ENCODE assay signal across 8 mouse cellular contexts in genomic region chr2:90846597-90846954, GRCm38 (mm10). TPM values are rescaled to one million over a fixed set of nuclear protein-coding genes. Genes with fewer than 3 reads are reported as not detected.
A peak's percentile ranks its signal among the peaks of the same experiment; 100 is the strongest.
DNase-seq lines count a peak whose midpoint lies in the region; ATAC-seq and TF ChIP-seq lines count a peak whose summit lies in the region.

No protein-coding gene starts in this region.

- WGBS in spleen, adult 2 months: 6% methylated on average over 8 of the region's 8 CpGs
- 3% methylated on average over 8 of the region's 8 CpGs for WGBS in intestine, embryonic 16.5 days
- WGBS in neural tube, embryonic 12.5 days: 3% methylated on average over 8 of the region's 8 CpGs

- H3K9ac ChIP-seq in intestine, embryonic 16.5 days (ENCODE audit: low read depth, low read length): peak overlapping the region; percentile 72
- peak overlapping the region; percentile 90 for H3K9ac ChIP-seq in neural tube, embryonic 12.5 days

- peaks cover 3% of the 10 kb centered on the region; the same call in 1 of the 2 replicates for H3K4me1 ChIP-seq in spleen, adult 2 months (ENCODE audit: control insufficient read depth, insufficient read depth, insufficient read length)
- peaks cover 5% of the 10 kb centered on the region; the same call in 1 of the 2 replicates for H3K4me1 ChIP-seq in intestine, embryonic 16.5 days (ENCODE audit: control insufficient read depth, insufficient read depth, low read length)
- H3K4me1 ChIP-seq in neural tube, embryonic 12.5 days: peaks cover 14% of the 10 kb centered on the region

- TF ChIP-seq POLR2A in spleen, adult 2 months (IDR thresholded peaks at IDR 0.05; ENCODE audit: low read depth, low read length): no peak

- H3K27me3 ChIP-seq in spleen, adult 2 months (ENCODE audit: control insufficient read depth, insufficient read depth, low read length): no peaks in the 10 kb centered on the region
- H3K27me3 ChIP-seq in intestine, embryonic 16.5 days (replicated peaks; ENCODE audit: control insufficient read depth, insufficient read depth, low read length): no peaks in the 10 kb centered on the region
- no peaks in the 10 kb centered on the region for H3K27me3 ChIP-seq in neural tube, embryonic 12.5 days (replicated peaks)

- H3K4me3 ChIP-seq in spleen, adult 2 months (ENCODE audit: extremely low read depth, insufficient read depth, insufficient read length): peak overlapping the region; percentile 62
- peak overlapping the region; percentile 88 for H3K4me3 ChIP-seq in intestine, embryonic 16.5 days (ENCODE audit: low read length)
- peak overlapping the region; percentile 85 for H3K4me3 ChIP-seq in neural tube, embryonic 12.5 days

- H3K9me3 ChIP-seq in intestine, embryonic 16.5 days (ENCODE audit: control insufficient read depth, low read length): no peaks in the 10 kb centered on the region
- H3K9me3 ChIP-seq in neural tube, embryonic 12.5 days: no peaks in the 10 kb centered on the region

- peak overlapping the region; percentile 39 for H3K27ac ChIP-seq in spleen, adult 2 months (ENCODE audit: insufficient read depth, low read length)
- peak overlapping the region; percentile 84 for H3K27ac ChIP-seq in intestine, embryonic 16.5 days (ENCODE audit: low read length)
- H3K27ac ChIP-seq in neural tube, embryonic 12.5 days: no peak overlapping the region

- peak; percentile 11 for ATAC-seq in cerebellum, adult (ENCODE audit: insufficient number of reproducible peaks, low FRiP score, low TSS enrichment)
- no peak; the same call in 1 of the 2 replicates for ATAC-seq in intestine, embryonic 16.5 days
- no peak; the same call in none of the 2 replicates for ATAC-seq in neural tube, embryonic 12.5 days (ENCODE audit: low FRiP score, low read depth)

- peak overlapping the region; percentile 78 for H3K4me2 ChIP-seq in intestine, embryonic 16.5 days (ENCODE audit: low read depth, low read length)
- H3K4me2 ChIP-seq in neural tube, embryonic 12.5 days (replicated peaks): peak overlapping the region; percentile 62

- DNase-seq in cerebellum, postnatal 14 days: no peak
- no peak for DNase-seq in spleen, adult 2 months (ENCODE audit: low read depth in 1 of 2, low spot score in 2 of 2)
- no peak for DNase-seq in spleen, postnatal 10 days (ENCODE audit: low spot score in 2 of 2)
- DNase-seq in left cerebral cortex, adult 9 months (ENCODE audit: low spot score in 2 of 2): no peak
- no peak for DNase-seq in kidney, adult 8-10 months

- TF ChIP-seq CTCF in spleen, adult 2 months (IDR thresholded peaks at IDR 0.05; ENCODE audit: extremely low read depth, insufficient read depth, insufficient read length, insufficient replicate concordance): no peak

- H3K36me3 ChIP-seq in spleen, adult 2 months (ENCODE audit: control insufficient read depth, insufficient read depth, low read length): peaks cover 4% of the 10 kb centered on the region; the same call in 1 of the 2 replicates
- H3K36me3 ChIP-seq in intestine, embryonic 16.5 days (ENCODE audit: control insufficient read depth, insufficient read depth, low read length): no peaks in the 10 kb centered on the region
- peaks cover 16% of the 10 kb centered on the region for H3K36me3 ChIP-seq in neural tube, embryonic 12.5 days

RNA-seq across cellular contexts. Expression of gene Mtch2, which starts 0.4 kb away (rescaled TPM):
- polyA plus RNA-seq in spleen, adult 2 months (2012; rRNA removed): 18.5 and 21.4 TPM in 2 replicates
- polyA plus RNA-seq in intestine, embryonic 16.5 days (2015; fragmentation: Nextera tagmentation; extraction: Ambion mirVana): 409 and 416 TPM in 2 replicates
- 216 and 237 TPM in 2 replicates for polyA plus RNA-seq in neural tube, embryonic 12.5 days (2016; fragmentation: Nextera tagmentation; extraction: Ambion mirVana)

RNA-seq across cellular contexts. Expression of gene C1qtnf4, which starts 39.1 kb away (rescaled TPM):
- polyA plus RNA-seq in spleen, adult 2 months (2012; rRNA removed): 1.7 and 2.7 TPM in 2 replicates
- 3.3 and 4.8 TPM in 2 replicates for polyA plus RNA-seq in intestine, embryonic 16.5 days (2015; fragmentation: Nextera tagmentation; extraction: Ambion mirVana)
- polyA plus RNA-seq in neural tube, embryonic 12.5 days (2016; fragmentation: Nextera tagmentation; extraction: Ambion mirVana): 62.3 and 74.0 TPM in 2 replicates

RNA-seq across cellular contexts. Expression of gene Kbtbd4, which starts 58.0 kb away (rescaled TPM):
- 11.8 and 12.1 TPM in 2 replicates for polyA plus RNA-seq in spleen, adult 2 months (2012; rRNA removed)
- 24.8 and 27.1 TPM in 2 replicates for polyA plus RNA-seq in intestine, embryonic 16.5 days (2015; fragmentation: Nextera tagmentation; extraction: Ambion mirVana)
- 46.8 and 48.2 TPM in 2 replicates for polyA plus RNA-seq in neural tube, embryonic 12.5 days (2016; fragmentation: Nextera tagmentation; extraction: Ambion mirVana)

RNA-seq across cellular contexts. Expression of gene Ndufs3, which starts 58.1 kb away (rescaled TPM):
- 54.7 and 59.7 TPM in 2 replicates for polyA plus RNA-seq in spleen, adult 2 months (2012; rRNA removed)
- 301 and 316 TPM in 2 replicates for polyA plus RNA-seq in intestine, embryonic 16.5 days (2015; fragmentation: Nextera tagmentation; extraction: Ambion mirVana)
- polyA plus RNA-seq in neural tube, embryonic 12.5 days (2016; fragmentation: Nextera tagmentation; extraction: Ambion mirVana): 195 and 205 TPM in 2 replicates

Comparison
In these comparisons a context has a peak if more than half of its experiments do, and no peak if none do; other contexts are left out.
1. RNA of gene C1qtnf4, which starts 39.1 kb away (polyA plus RNA-seq): 62.3 to 74.0 TPM in neural tube, embryonic 12.5 days; 3.3 to 4.8 TPM in intestine, embryonic 16.5 days and 1.7 to 2.7 TPM in spleen, adult 2 months; every median in the first group is over 10 times any median in the second.
2. Peak in every context shown above with its lines, with median percentiles within 50 percentile points of each other: H3K4me3 ChIP-seq.